In genomic region chr17:78325761-78326332, GRCm38 (mm10) we compare ENCODE assay signal across 14 mouse cellular contexts.
DNase-seq lines count a peak whose midpoint lies in the region; ATAC-seq and TF ChIP-seq lines count a peak whose summit lies in the region.
"Had no signal": no experiment of that assay in that cellular context is flagged by ENCODE, and none has a peak within 500 bp of the region (broad histone marks: within the 10 kb centered on the region; RNA-seq: fewer than 3 reads in every experiment).

No protein-coding gene starts in this region.

- ATAC-seq in heart, postnatal 0 days (ENCODE audit: insufficient read depth, low read depth), result no peak
- ATAC-seq in neural tube, embryonic 11.5 days (ENCODE audit: insufficient read depth, low FRiP score, low TSS enrichment), result 0 out of 2 replicates have a peak, but pooled peaks have one; percentile 20
- ATAC-seq in liver, embryonic 13.5 days (ENCODE audit: low read depth), result no peak

- 0 out of 2 replicates have a peak overlapping the region, but pooled peaks have one; percentile 36 for H3K27ac ChIP-seq in heart, postnatal 0 days (ENCODE audit: low read depth)
- H3K27ac ChIP-seq in neural tube, embryonic 11.5 days (ENCODE audit: low read depth, low read length), result no peak overlapping the region
- peak overlapping the region; percentile 68 for H3K27ac ChIP-seq in liver, embryonic 13.5 days
- H3K27ac ChIP-seq: lung, embryonic 15.5 days had no signal

- H3K36me3 ChIP-seq in heart, postnatal 0 days (replicated peaks; ENCODE audit: control insufficient read depth, insufficient read depth, low read length), result no peaks in the 10 kb centered on the region
- H3K36me3 ChIP-seq in neural tube, embryonic 11.5 days (ENCODE audit: control insufficient read depth, insufficient read depth, low read length), result no peaks in the 10 kb centered on the region
- H3K36me3 ChIP-seq in liver, embryonic 13.5 days, result no peaks in the 10 kb centered on the region
- H3K36me3 ChIP-seq: lung, embryonic 15.5 days had no signal

- WGBS in heart, postnatal 0 days, result 82% methylated on average over 7 of the region's 7 CpGs
- WGBS in neural tube, embryonic 11.5 days, result 70% methylated on average over 7 of the region's 7 CpGs
- whole genome bisulfite sequencing in liver, embryonic 13.5 days (ENCODE audit: insufficient replicate concordance), result 77% methylated on average over 7 of the region's 7 CpGs

- no peak for TF ChIP-seq CTCF in heart, postnatal 0 days (IDR thresholded peaks at IDR 0.05; ENCODE audit: low read depth)

- H3K4me2 ChIP-seq in heart, postnatal 0 days (ENCODE audit: low read depth, low read length), result no peak overlapping the region
- H3K4me2 ChIP-seq in neural tube, embryonic 11.5 days (ENCODE audit: low read depth), result no peak overlapping the region
- no peak overlapping the region for H3K4me2 ChIP-seq in liver, embryonic 13.5 days
- H3K4me2 ChIP-seq: heart, embryonic 11.5 days; lung, embryonic 15.5 days had no signal

- no peak for DNase-seq in heart, postnatal 0 days (ENCODE audit: low spot score)
- DNase-seq in heart, adult 9 months (ENCODE audit: low spot score in 2 of 2), result no peak
- DNase-seq in neural tube, embryonic 11.5 days (ENCODE audit: low spot score), result no peak
- DNase-seq in neural tube, embryonic 10.5 days (ENCODE audit: extremely low spot score, low spot score), result no peak
- DNase-seq in liver, embryonic 13.5 days, result no peak
- no peak for DNase-seq in embryo, embryonic 10.5 days (ENCODE audit: low spot score)
- no peak for DNase-seq in adrenal gland, postnatal 14 days
- DNase-seq: cerebellum, adult 9-10 months; gastrocnemius, postnatal 10 days; kidney, adult 9 months; layer of hippocampus, postnatal 36 days; thymus, postnatal 4 days had no signal

- H3K4me3 ChIP-seq in heart, postnatal 0 days (ENCODE audit: low read depth, low read length), result no peak overlapping the region
- no peak overlapping the region for H3K4me3 ChIP-seq in neural tube, embryonic 11.5 days (ENCODE audit: low read depth, low read length)
- H3K4me3 ChIP-seq in liver, embryonic 13.5 days (replicated peaks), result no peak overlapping the region
- H3K4me3 ChIP-seq: lung, embryonic 15.5 days had no signal

- peaks cover 8% of the 10 kb centered on the region; the same call in 1 of the 2 replicates for H3K4me1 ChIP-seq in heart, postnatal 0 days (ENCODE audit: control insufficient read depth, insufficient read depth)
- H3K4me1 ChIP-seq in neural tube, embryonic 11.5 days (ENCODE audit: control insufficient read depth, insufficient read depth, low read length), result peaks cover 4% of the 10 kb centered on the region; the same call in 1 of the 2 replicates
- peaks cover 59% of the 10 kb centered on the region for H3K4me1 ChIP-seq in liver, embryonic 13.5 days (replicated peaks)

- no peaks in the 10 kb centered on the region for H3K9me3 ChIP-seq in heart, postnatal 0 days (replicated peaks; ENCODE audit: control insufficient read depth, low read length)
- no peaks in the 10 kb centered on the region for H3K9me3 ChIP-seq in neural tube, embryonic 11.5 days (ENCODE audit: control insufficient read depth, low read length)
- H3K9me3 ChIP-seq in liver, embryonic 13.5 days (replicated peaks), result no peaks in the 10 kb centered on the region
- H3K9me3 ChIP-seq: lung, embryonic 15.5 days had no signal

- H3K27me3 ChIP-seq in heart, postnatal 0 days (ENCODE audit: control insufficient read depth, insufficient read depth, low read length), result no peaks in the 10 kb centered on the region
- H3K27me3 ChIP-seq in neural tube, embryonic 11.5 days (ENCODE audit: control insufficient read depth, insufficient read depth, low read length), result no peaks in the 10 kb centered on the region
- no peaks in the 10 kb centered on the region for H3K27me3 ChIP-seq in liver, embryonic 13.5 days

- TF ChIP-seq EP300 in heart, postnatal 0 days (IDR thresholded peaks at IDR 0.05; ENCODE audit: low read depth), result no peak

- H3K9ac ChIP-seq in heart, postnatal 0 days (replicated peaks; ENCODE audit: low read depth, low read length), result no peak overlapping the region
- H3K9ac ChIP-seq in neural tube, embryonic 11.5 days (ENCODE audit: low read length), result no peak overlapping the region
- H3K9ac ChIP-seq in liver, embryonic 13.5 days, result no peak overlapping the region
- H3K9ac ChIP-seq: lung, embryonic 15.5 days had no signal
